Mouse (Mus musculus) E14TG2a.4 (cell line): Measurements from ENCODE around the gene Adgrg1.

Experiments
- CTCF ChIP-seq: conservative IDR thresholded peaks from 2 replicates; pipeline ENCODE4 v1.5.1; 2014; ENCODE audit warnings: low read length
- NANOG ChIP-seq: IDR thresholded peaks from 2 replicates; pipeline ENCODE4 v1.6.1; 2014; ENCODE audit warnings: borderline replicate concordance, low read length, mixed read lengths
- POU5F1 ChIP-seq: IDR thresholded peaks from 2 replicates; pipeline ENCODE4 v1.6.1; 2014; ENCODE audit warnings: low read length, borderline replicate concordance

- TF ChIP-seq CTCF (no peak), POU5F1 (no peak), NANOG (no peak)
Measured at GRCm38 (mm10) chr8:95020293-95020777, 45.8 kb downstream of the Adgrg1 start.
